Mouse (Mus musculus) urinary bladder, postnatal 4 days (tissue): ENCODE results near the gene Lrrc10b.

Experiments
- DNase-seq, 2 experiments: peaks; one replicate each; pipeline ENCODE4 v3.0.0; 2021 to 2022; ENCODE audit warnings: low spot score in 2 of 2

The Lrrc10b gene

GRCm38 (mm10) chr19:10444685-10445369, 12.4 kb downstream of the Lrrc10b start:
- DNase-seq = no peak

- no peak for DNase-seq
Measured at GRCm38 (mm10) chr19:10437521-10437920, 19.8 kb downstream of the Lrrc10b start.

- no peak for DNase-seq
Measured at GRCm38 (mm10) chr19:10436726-10437125, 20.5 kb downstream of the Lrrc10b start.

- peak in 1 of 2 experiments; percentile 50 for DNase-seq
Measured at GRCm38 (mm10) chr19:10435908-10436307, 21.4 kb downstream of the Lrrc10b start.

GRCm38 (mm10) chr19:10434927-10435326, 22.3 kb downstream of the Lrrc10b start:
- DNase-seq = no peak

- no peak for DNase-seq
Measured at GRCm38 (mm10) chr19:10433879-10434540, 23.3 kb downstream of the Lrrc10b start.

- no peak for DNase-seq
Measured at GRCm38 (mm10) chr19:10433225-10433624, 24.0 kb downstream of the Lrrc10b start.

GRCm38 (mm10) chr19:10431841-10432240, 25.4 kb downstream of the Lrrc10b start:
- DNase-seq = no peak

GRCm38 (mm10) chr19:10431410-10431809, 25.9 kb downstream of the Lrrc10b start:
- no peak for DNase-seq

- no peak for DNase-seq
Measured at GRCm38 (mm10) chr19:10429371-10429770, 27.9 kb downstream of the Lrrc10b start.

GRCm38 (mm10) chr19:10427431-10427830, 29.8 kb downstream of the Lrrc10b start:
- DNase-seq = no peak

- DNase-seq = no peak
Measured at GRCm38 (mm10) chr19:10426793-10427192, 30.5 kb downstream of the Lrrc10b start.

GRCm38 (mm10) chr19:10426312-10426711, 31.0 kb downstream of the Lrrc10b start:
- DNase-seq = no peak

- no peak for DNase-seq
Measured at GRCm38 (mm10) chr19:10425484-10426270, 31.6 kb downstream of the Lrrc10b start.

GRCm38 (mm10) chr19:10424751-10425150, 32.5 kb downstream of the Lrrc10b start:
- no peak for DNase-seq

- DNase-seq = no peak
Measured at GRCm38 (mm10) chr19:10421986-10422976, 35.0 kb downstream of the Lrrc10b start.

GRCm38 (mm10) chr19:10417436-10417835, 39.8 kb downstream of the Lrrc10b start:
- DNase-seq = no peak

GRCm38 (mm10) chr19:10416889-10417288, 40.4 kb downstream of the Lrrc10b start:
- no peak for DNase-seq

GRCm38 (mm10) chr19:10415508-10415907, 41.8 kb downstream of the Lrrc10b start:
- DNase-seq = no peak

- DNase-seq = no peak
Measured at GRCm38 (mm10) chr19:10413701-10414242, 43.5 kb downstream of the Lrrc10b start.
